Mouse (Mus musculus): ENCODE data around the gene Gm8369.
"Not testable (repeated sequence)": the region's sequence is repeated elsewhere in the genome, so short reads cannot be mapped to it uniquely, and the experiment has no call there.

The Gm8369 gene

GRCm38 (mm10) chr19:11485746-11486145 lies at the start of gene Gm8369:
Gm8369 (plus strand) TSS chr19:11485938.
- no peak for DNase-seq

GRCm38 (mm10) chr19:11443338-11443737 lies 42.4 kb upstream of the Gm8369 start, which contains the start of gene Ms4a4b:
Ms4a4b (plus strand) TSS chr19:11443553.
- DNase-seq: no peak

GRCm38 (mm10) chr19:11443964-11444363 lies 41.8 kb upstream of the Gm8369 start:
- no peak for DNase-seq

- no peak for DNase-seq
Measured at GRCm38 (mm10) chr19:11447238-11447637, 38.5 kb upstream of the Gm8369 start.

- not testable (repeated sequence) for DNase-seq
Measured at GRCm38 (mm10) chr19:11459041-11459440, 26.7 kb upstream of the Gm8369 start.

- DNase-seq: not testable (repeated sequence)
Measured at GRCm38 (mm10) chr19:11464795-11465194, 20.9 kb upstream of the Gm8369 start.

GRCm38 (mm10) chr19:11466471-11466870 lies 19.3 kb upstream of the Gm8369 start:
- no peak for DNase-seq

GRCm38 (mm10) chr19:11468361-11468760 lies 17.4 kb upstream of the Gm8369 start:
- DNase-seq: not testable (repeated sequence)

GRCm38 (mm10) chr19:11469215-11469614 lies 16.5 kb upstream of the Gm8369 start, which contains the start of gene Ms4a6c:
Ms4a6c (plus strand) TSS chr19:11469366.
- not testable (repeated sequence) for DNase-seq

- no peak for DNase-seq
Measured at GRCm38 (mm10) chr19:11479714-11480113, 6.0 kb upstream of the Gm8369 start.

GRCm38 (mm10) chr19:11482684-11483083 lies 3.1 kb upstream of the Gm8369 start:
- no peak for DNase-seq

GRCm38 (mm10) chr19:11483941-11484340 lies 1.8 kb upstream of the Gm8369 start:
- no peak for DNase-seq

- no peak for DNase-seq
Measured at GRCm38 (mm10) chr19:11484388-11484787, 1.4 kb upstream of the Gm8369 start.

- DNase-seq: no peak
Measured at GRCm38 (mm10) chr19:11485266-11485665, 472 bp upstream of the Gm8369 start.

- no peak for DNase-seq
Measured at GRCm38 (mm10) chr19:11486599-11486998, 861 bp downstream of the Gm8369 start.

GRCm38 (mm10) chr19:11491406-11492189 lies 5.9 kb downstream of the Gm8369 start:
- no peak for DNase-seq

GRCm38 (mm10) chr19:11492671-11493070 lies 6.9 kb downstream of the Gm8369 start:
- no peak for DNase-seq

- DNase-seq: no peak
Measured at GRCm38 (mm10) chr19:11494519-11494918, 8.8 kb downstream of the Gm8369 start.

- DNase-seq: no peak
Measured at GRCm38 (mm10) chr19:11496361-11496760, 10.6 kb downstream of the Gm8369 start.

- DNase-seq: not testable (repeated sequence)
Measured at GRCm38 (mm10) chr19:11497300-11497699, 11.6 kb downstream of the Gm8369 start.

GRCm38 (mm10) chr19:11500796-11501195 lies 15.1 kb downstream of the Gm8369 start:
- DNase-seq: no peak

- no peak for DNase-seq
Measured at GRCm38 (mm10) chr19:11501326-11501725, 15.6 kb downstream of the Gm8369 start.

GRCm38 (mm10) chr19:11504857-11505256 lies 19.1 kb downstream of the Gm8369 start:
- no peak for DNase-seq

- DNase-seq: no peak
Measured at GRCm38 (mm10) chr19:11513458-11513857, 27.7 kb downstream of the Gm8369 start.

GRCm38 (mm10) chr19:11516246-11516645 lies 30.5 kb downstream of the Gm8369 start, which contains the start of gene Ms4a6b:
Ms4a6b (plus strand) TSS chr19:11516512.
- DNase-seq: no peak

All from cerebellum, postnatal 14 days (tissue).